Mouse (Mus musculus): ENCODE measurements around the gene Tarsl2.

DNA sequence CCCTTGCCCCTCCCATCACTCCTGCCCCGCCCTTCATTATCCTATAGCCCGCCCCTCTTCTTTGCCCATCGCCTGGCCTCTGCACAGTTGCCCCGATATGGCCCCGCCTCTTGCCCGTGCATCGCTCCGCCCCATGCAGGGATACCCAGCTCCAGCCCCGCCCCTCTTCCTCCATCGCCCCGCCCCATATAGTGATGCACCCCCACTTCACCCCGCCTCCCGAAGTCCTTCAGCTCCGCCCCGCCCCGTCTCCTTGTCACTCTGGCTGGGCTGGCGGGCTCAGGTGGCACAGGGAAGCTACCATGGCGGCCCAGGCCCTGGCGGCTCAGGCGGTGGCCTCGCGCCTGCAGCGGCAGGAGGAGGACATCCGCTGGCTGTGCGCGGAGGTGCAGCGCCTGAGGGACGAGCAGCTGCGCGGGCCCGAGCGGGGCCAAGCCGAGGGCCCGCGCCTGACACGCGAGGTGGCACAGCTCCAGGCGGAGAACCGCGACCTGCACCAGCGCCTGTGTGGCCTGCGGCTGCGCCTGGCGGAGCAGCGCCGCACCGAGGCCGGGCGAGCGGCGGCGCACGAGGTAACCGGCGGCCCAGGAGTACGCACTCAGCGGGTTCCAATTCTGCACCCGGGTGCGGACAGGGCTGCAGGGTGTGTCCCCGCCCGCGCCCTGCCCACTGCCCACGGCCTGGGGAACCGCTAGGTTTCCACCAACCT lies at the start of gene Tarsl2:
- TF ChIP-seq CTCF (IDR thresholded peaks at IDR 0.05; ENCODE audit: insufficient read depth, low read depth, low read length) (no peak), POLR2A (IDR thresholded peaks at IDR 0.05; ENCODE audit: insufficient read depth, low read depth, low read length) (peak; percentile 52)
